Mouse (Mus musculus): ENCODE data around the gene Vapa. TPM values are rescaled to one million over a fixed set of nuclear protein-coding genes. Genes with fewer than 3 reads are reported as not detected.

Vapa gene
- 206 and 240 TPM in 2 replicates for polyA plus RNA-seq (2015; fragmentation: Nextera tagmentation; extraction: Ambion mirVana)

DNA sequence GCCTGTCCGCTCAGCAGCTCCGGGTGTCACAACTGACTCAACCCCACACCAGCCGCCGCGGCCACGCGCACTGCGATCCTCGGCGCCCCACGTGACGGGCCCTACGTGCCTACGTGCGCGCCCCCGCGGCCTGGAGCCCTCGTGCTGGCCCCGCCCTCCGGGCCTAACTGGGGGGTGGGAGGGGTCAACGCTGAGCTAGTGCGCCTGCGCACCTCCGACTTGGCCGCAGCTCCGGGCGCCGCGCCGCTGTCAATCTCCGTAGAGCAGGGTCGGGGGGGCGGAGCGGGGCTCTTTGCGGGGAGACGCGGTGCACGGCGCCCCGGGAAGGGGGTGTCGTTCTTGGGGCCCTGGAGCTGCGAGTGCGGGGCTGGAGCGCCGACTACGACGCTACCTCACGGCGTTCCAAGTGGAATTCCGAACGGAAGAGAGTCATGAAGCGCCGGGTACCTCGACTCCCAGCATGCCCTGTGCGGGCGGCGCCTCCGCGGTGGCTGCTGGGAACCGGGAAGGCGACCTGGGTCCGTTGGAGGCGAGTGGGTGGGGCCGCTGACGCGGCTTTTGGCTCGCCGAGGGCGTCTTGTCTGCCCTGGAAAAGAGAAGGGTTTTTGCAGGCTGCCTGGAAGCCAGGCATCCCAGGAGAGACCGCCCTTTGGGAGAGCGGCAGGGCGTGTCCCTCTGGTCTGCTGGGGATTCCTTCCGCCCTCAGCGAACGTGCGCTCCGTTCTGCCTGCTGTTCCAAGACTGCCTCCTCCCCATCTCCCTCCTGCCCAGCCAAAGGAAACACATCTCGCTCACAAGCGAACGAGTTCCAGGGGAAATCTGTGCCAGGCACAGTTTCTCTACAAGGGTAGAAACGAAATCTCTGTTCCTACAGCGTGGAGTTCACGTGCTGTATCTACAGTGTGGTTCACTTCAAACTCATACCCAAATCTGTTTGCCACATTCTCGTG lies at the start of gene Vapa:
Vapa (minus strand) TSS at position 93 of the 950 bp plus-strand sequence.
- H3K27me3 ChIP-seq (replicated peaks) = no peaks in the 10 kb centered on the region
- H3K4me2 ChIP-seq (replicated peaks) = peak within 1 kb of the TSS; percentile 68
- no peaks in the 10 kb centered on the region for H3K9me3 ChIP-seq
- peaks cover 9% of the 10 kb centered on the region for H3K4me1 ChIP-seq (replicated peaks)
- no peaks in the 10 kb centered on the region for H3K36me3 ChIP-seq
- peak within 1 kb of the TSS; percentile 100 for H3K9ac ChIP-seq
- peak within 1 kb of the TSS; percentile 97 for H3K4me3 ChIP-seq (replicated peaks)
- H3K27ac ChIP-seq = peak within 1 kb of the TSS; percentile 99
- peak; percentile 93 for ATAC-seq
- WGBS = under 1% methylated on average over 85 of the region's 85 CpGs

DNA sequence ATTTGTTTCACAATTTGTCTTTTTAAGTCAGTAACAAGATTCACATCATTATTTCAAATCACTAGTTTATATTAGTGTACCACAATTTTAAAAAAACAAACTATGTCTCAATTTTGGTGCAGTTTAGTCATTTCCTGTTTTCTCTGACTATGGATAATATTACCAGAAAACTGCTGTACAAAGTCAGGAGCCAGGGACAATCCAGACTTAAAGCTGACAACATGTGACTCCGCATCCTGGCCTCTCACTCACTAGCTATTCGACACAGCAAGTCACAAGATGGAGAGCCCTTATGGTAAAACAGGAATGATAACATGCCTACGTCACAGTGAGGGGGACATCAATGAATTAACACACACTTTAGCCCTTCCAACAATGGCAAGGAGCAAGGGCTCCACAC lies 49.3 kb upstream of the Vapa start:
- Histone ChIP-seq H3K9ac (no peak overlapping the region), H3K4me1 (replicated peaks) (no peaks in the 10 kb centered on the region), H3K27me3 (replicated peaks) (no peaks in the 10 kb centered on the region), H3K4me2 (replicated peaks) (no peak overlapping the region), H3K4me3 (replicated peaks) (no peak overlapping the region), H3K27ac (no peak overlapping the region), H3K36me3 (no peaks in the 10 kb centered on the region), H3K9me3 (no peaks in the 10 kb centered on the region)
- no peak for ATAC-seq
- WGBS = 76% methylated on average over 3 of the region's 3 CpGs

DNA sequence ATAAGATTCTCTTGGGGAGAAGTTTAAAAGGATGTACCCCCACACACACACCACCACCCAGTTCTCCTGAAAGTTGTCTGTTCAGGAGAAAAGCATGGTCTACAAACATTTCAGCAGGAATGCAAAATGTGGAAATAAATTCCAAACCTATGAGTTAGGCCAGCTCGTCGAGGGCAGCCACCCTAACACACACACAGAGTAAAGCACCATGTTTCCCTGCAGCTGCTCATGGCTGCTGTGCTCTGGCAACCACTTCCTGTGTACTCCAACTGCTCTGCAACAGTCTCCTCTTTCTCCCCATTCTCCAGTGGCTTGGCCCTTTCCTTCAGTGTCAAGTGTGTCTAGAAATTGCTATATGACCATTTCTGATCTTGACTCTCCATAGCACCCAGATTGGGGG lies 45.1 kb upstream of the Vapa start:
- no peak for ATAC-seq
- no peak overlapping the region for H3K9ac ChIP-seq
- 40% methylated on average over 2 of the region's 2 CpGs for WGBS
- no peak overlapping the region for H3K27ac ChIP-seq
- H3K4me1 ChIP-seq (replicated peaks) = no peaks in the 10 kb centered on the region
- no peak overlapping the region for H3K4me2 ChIP-seq (replicated peaks)
- H3K9me3 ChIP-seq = no peaks in the 10 kb centered on the region
- no peaks in the 10 kb centered on the region for H3K36me3 ChIP-seq
- H3K27me3 ChIP-seq (replicated peaks) = no peaks in the 10 kb centered on the region
- H3K4me3 ChIP-seq (replicated peaks) = no peak overlapping the region

DNA sequence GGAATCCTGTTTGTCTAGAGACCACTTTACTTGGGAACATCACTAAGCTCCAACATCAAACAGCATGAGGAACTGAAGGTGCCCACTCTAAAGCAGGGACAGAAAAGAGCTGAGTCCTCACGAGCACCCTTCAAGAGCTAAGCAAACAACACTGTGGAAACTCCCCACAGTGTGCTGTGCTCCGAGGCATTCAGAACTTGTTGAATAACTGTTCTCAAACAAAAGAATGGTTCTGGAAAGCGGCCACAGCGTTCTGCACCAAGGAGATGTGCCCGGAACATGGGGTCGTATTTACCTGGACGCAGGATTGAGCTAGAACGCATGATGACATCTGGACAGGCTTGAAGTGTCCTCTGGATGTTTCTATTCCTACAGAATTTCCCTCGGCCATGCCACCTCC lies 44.6 kb upstream of the Vapa start:
- H3K27ac ChIP-seq = no peak overlapping the region
- H3K9me3 ChIP-seq = no peaks in the 10 kb centered on the region
- no peak overlapping the region for H3K4me3 ChIP-seq (replicated peaks)
- no peaks in the 10 kb centered on the region for H3K27me3 ChIP-seq (replicated peaks)
- H3K4me1 ChIP-seq (replicated peaks) = no peaks in the 10 kb centered on the region
- no peak overlapping the region for H3K9ac ChIP-seq
- ATAC-seq = no peak
- H3K4me2 ChIP-seq (replicated peaks) = no peak overlapping the region
- 89% methylated on average over 9 of the region's 9 CpGs for WGBS
- H3K36me3 ChIP-seq = no peaks in the 10 kb centered on the region

DNA sequence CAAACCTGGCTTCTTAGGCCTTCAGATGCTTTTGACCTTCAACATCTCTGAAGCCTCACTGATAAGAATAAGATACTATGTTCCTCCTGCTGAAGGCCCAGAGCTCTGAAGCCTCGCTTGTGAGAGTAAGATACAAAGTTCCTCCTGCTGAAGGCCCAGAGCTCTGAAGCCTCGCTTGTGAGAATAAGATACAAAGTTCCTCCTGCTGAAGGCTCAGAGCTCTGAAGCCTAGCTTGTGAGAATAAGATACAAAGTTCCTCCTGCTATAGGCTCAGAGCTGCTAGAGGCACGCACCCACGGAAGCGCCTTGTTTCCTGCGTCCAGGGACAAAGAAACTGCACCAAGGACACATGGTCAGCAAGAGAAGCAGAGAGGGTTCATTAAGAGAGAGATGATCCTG lies 43.4 kb upstream of the Vapa start:
- Histone ChIP-seq H3K27ac (no peak overlapping the region), H3K36me3 (no peaks in the 10 kb centered on the region), H3K4me2 (replicated peaks) (no peak overlapping the region), H3K4me1 (replicated peaks) (no peaks in the 10 kb centered on the region), H3K9ac (no peak overlapping the region), H3K4me3 (replicated peaks) (no peak overlapping the region), H3K27me3 (replicated peaks) (no peaks in the 10 kb centered on the region), H3K9me3 (no peaks in the 10 kb centered on the region)
- WGBS = 94% methylated on average over 6 of the region's 6 CpGs
- no peak for ATAC-seq

DNA sequence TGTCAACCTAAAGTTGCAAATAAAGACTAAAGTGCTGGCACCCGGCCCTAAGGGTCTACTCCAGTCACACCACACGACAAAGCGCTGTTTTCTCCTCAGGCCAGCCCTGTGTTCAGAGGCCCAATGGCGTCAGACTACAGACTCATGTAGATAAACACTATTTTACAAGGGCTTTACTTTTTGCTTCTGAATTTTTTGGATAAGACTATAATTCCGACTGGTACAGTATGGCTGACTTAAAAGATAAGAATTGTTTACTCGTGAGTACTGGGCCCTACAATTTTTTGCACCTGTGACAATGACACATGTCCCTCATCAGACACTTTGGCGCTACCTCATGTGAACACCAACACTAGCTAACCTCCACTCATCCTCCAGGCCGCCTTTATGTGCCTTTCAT lies 42.7 kb upstream of the Vapa start:
- no peak overlapping the region for H3K27ac ChIP-seq
- WGBS = 89% methylated on average over 8 of the region's 8 CpGs
- H3K9ac ChIP-seq = no peak overlapping the region
- H3K36me3 ChIP-seq = no peaks in the 10 kb centered on the region
- no peak for ATAC-seq
- no peak overlapping the region for H3K4me3 ChIP-seq (replicated peaks)
- H3K9me3 ChIP-seq = no peaks in the 10 kb centered on the region
- H3K27me3 ChIP-seq (replicated peaks) = no peaks in the 10 kb centered on the region
- H3K4me2 ChIP-seq (replicated peaks) = no peak overlapping the region
- H3K4me1 ChIP-seq (replicated peaks) = no peaks in the 10 kb centered on the region

DNA sequence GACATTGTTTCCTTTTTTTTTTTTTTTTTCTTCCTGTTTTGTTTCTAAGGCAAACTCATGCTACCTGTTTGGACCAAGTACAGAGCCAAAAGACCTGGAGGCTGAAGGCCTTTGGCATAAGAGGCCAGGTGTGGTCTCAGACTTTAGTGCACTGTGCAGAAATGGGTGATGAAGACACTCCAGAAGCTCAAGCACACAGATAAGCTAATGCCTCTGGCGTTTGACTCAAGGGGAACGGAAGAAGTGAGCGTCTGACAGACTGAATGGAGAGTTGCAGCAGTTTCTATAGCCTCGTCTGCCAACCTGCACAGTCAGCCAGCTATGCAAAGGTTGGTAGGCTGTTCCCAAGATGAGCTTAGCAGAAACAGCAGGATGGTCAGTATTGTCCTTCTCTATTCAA lies 42.3 kb upstream of the Vapa start:
- Histone ChIP-seq H3K4me1 (replicated peaks) (no peaks in the 10 kb centered on the region), H3K9me3 (no peaks in the 10 kb centered on the region), H3K9ac (no peak overlapping the region), H3K4me2 (replicated peaks) (no peak overlapping the region), H3K27ac (no peak overlapping the region), H3K36me3 (no peaks in the 10 kb centered on the region), H3K4me3 (replicated peaks) (no peak overlapping the region), H3K27me3 (replicated peaks) (no peaks in the 10 kb centered on the region)
- WGBS = 82% methylated on average over 4 of the region's 4 CpGs
- no peak for ATAC-seq

DNA sequence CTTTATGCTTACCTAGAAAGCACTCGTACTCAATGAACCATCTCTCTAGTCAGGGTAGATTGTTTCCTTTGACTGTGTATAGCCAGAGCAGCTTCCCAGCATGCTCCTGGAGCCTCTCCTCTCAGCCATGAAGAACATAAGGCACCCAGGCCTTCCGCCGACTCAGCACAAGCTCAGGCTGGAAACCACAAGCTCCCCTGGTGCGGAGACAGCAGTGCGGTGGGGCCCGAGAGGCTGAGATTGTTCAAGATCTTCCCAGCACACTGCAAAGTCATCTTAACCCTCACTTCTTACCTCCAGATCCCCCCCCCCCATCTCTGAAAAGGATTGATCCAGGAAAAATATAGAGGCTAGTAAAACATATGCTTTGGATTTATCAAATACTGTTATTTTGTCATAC lies 37.2 kb upstream of the Vapa start:
- ATAC-seq = no peak
- no peak overlapping the region for H3K27ac ChIP-seq
- 89% methylated on average over 6 of the region's 6 CpGs for WGBS
- no peaks in the 10 kb centered on the region for H3K4me1 ChIP-seq (replicated peaks)
- no peak overlapping the region for H3K4me2 ChIP-seq (replicated peaks)
- H3K9me3 ChIP-seq = no peaks in the 10 kb centered on the region
- H3K9ac ChIP-seq = no peak overlapping the region
- no peaks in the 10 kb centered on the region for H3K27me3 ChIP-seq (replicated peaks)
- no peaks in the 10 kb centered on the region for H3K36me3 ChIP-seq
- H3K4me3 ChIP-seq (replicated peaks) = no peak overlapping the region

DNA sequence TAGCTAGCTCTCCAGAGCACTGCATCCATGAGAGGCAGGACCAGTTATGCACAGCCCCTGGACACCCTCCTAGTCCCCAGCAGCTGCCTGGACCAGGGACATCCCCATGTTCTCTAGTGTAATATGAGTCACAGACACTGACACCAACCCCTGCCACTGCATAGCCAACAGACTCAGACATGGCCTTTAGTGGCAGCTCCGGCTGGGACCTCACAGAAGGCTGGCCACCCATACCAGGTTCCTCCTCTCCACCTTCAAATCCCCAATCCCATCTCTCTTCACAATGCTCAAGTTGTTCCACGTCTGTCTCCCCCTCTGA lies 35.8 kb upstream of the Vapa start:
- Histone ChIP-seq H3K4me1 (replicated peaks) (no peaks in the 10 kb centered on the region), H3K27ac (no peak overlapping the region), H3K4me2 (replicated peaks) (no peak overlapping the region), H3K9ac (no peak overlapping the region), H3K9me3 (no peaks in the 10 kb centered on the region), H3K36me3 (no peaks in the 10 kb centered on the region), H3K27me3 (replicated peaks) (no peaks in the 10 kb centered on the region), H3K4me3 (replicated peaks) (no peak overlapping the region)
- WGBS = 92% methylated on average over 2 of the region's 2 CpGs
- no peak for ATAC-seq

DNA sequence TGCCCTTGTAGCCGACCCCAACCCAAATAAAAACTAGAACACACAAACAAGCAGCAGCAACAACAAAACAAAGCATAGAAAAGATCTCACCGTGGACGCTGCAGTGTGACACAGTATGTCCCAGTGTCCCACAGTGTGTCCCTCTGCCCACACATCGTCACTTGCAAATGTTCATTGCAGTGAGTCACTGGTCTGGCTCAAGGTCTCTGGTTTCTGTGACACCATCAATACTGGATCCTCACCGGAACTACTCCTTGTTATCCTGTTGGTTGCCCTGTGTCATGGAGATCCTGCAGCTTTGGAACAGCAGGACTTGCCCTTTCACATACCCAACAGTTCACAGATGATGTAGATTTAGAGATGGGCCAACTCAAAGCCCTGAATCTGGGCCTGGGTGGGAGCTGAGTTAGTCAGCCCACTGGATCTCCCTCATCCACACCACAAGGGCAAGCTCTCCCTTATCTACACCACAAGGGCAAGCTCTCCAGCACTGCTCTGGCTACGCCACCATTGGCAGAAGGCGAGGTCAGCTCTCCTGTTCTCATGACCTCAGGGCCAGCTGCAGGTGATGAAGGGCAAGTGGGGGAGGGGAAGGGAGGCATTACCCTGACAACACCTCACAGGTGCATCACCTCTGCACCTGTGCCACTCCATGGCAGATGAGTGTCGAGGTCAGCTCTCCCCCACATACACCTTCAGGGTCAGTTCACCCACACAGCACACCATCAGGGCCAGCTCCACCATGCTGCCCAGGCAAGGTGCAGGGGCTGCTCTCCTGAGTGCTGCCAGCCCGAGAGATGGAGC lies 35.2 kb upstream of the Vapa start:
- H3K27me3 ChIP-seq (replicated peaks) = no peaks in the 10 kb centered on the region
- 82% methylated on average over 9 of the region's 9 CpGs for WGBS
- H3K4me2 ChIP-seq (replicated peaks) = no peak overlapping the region
- no peak overlapping the region for H3K9ac ChIP-seq
- no peaks in the 10 kb centered on the region for H3K36me3 ChIP-seq
- H3K27ac ChIP-seq = no peak overlapping the region
- H3K4me3 ChIP-seq (replicated peaks) = no peak overlapping the region
- no peaks in the 10 kb centered on the region for H3K9me3 ChIP-seq
- no peak for ATAC-seq
- no peaks in the 10 kb centered on the region; the same call in 1 of the 2 replicates for H3K4me1 ChIP-seq (replicated peaks)

DNA sequence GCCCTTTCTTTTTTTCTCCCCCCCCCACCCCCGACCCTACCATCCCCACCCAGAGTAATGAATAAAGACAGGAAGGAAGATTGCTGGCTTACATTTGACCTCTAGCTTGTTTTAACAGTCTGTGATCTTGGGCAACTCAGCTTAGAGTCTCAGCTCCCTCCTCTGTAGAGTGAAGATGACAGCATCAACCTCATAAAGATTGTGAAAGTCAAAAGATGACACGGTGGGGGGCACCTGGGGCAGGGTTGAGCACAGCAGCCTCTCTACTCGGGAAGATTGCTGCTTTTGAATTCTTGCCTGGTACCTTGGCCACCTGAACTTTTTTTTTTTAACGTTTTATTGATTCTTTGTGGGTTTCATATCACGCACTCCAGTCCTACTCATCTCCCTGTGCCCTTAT lies 34.6 kb upstream of the Vapa start:
- H3K9ac ChIP-seq = no peak overlapping the region
- H3K4me2 ChIP-seq (replicated peaks) = no peak overlapping the region
- H3K4me1 ChIP-seq (replicated peaks) = no peaks in the 10 kb centered on the region; the same call in 1 of the 2 replicates
- H3K4me3 ChIP-seq (replicated peaks) = no peak overlapping the region
- no peak for ATAC-seq
- H3K36me3 ChIP-seq = no peaks in the 10 kb centered on the region
- no peaks in the 10 kb centered on the region for H3K9me3 ChIP-seq
- WGBS = 59% methylated on average over 5 of the region's 5 CpGs
- no peak overlapping the region for H3K27ac ChIP-seq
- H3K27me3 ChIP-seq (replicated peaks) = no peaks in the 10 kb centered on the region

DNA sequence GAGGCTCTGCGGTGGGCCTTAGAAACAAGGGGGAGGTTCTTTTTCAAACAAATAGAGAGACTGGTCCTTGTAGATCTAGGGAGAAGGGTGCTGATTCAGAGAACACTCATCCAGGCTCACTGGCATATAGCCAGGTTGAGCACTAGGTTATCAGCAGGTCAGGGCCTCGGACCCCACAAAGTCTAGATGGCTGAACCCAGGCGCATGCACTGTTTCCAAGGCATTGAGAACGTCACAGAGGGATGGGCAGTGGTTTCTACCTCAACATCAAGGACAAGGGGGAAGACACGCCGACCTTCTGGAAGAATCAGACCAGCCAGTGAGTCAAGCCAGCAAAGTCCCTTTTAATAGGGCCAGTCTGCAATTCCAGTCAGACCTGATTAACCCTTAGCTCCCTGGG lies 33.9 kb upstream of the Vapa start:
- H3K4me2 ChIP-seq (replicated peaks) = no peak overlapping the region
- no peaks in the 10 kb centered on the region for H3K9me3 ChIP-seq
- ATAC-seq = no peak
- H3K27me3 ChIP-seq (replicated peaks) = no peaks in the 10 kb centered on the region
- H3K4me1 ChIP-seq (replicated peaks) = no peaks in the 10 kb centered on the region; the same call in 1 of the 2 replicates
- no peak overlapping the region for H3K4me3 ChIP-seq (replicated peaks)
- WGBS = 66% methylated on average over 6 of the region's 6 CpGs
- H3K36me3 ChIP-seq = no peaks in the 10 kb centered on the region
- no peak overlapping the region for H3K27ac ChIP-seq
- no peak overlapping the region for H3K9ac ChIP-seq

Measured in intestine, embryonic 15.5 days (tissue).